Mouse (Mus musculus): ENCODE measurements around the gene Glra4. TPM values are rescaled to one million over a fixed set of nuclear protein-coding genes. Genes with fewer than 3 reads are reported as not detected.

The Glra4 gene
- 0.05 TPM in 1 of 2 replicates, not detected in the other for polyA plus RNA-seq (2012; rRNA removed)

DNA sequence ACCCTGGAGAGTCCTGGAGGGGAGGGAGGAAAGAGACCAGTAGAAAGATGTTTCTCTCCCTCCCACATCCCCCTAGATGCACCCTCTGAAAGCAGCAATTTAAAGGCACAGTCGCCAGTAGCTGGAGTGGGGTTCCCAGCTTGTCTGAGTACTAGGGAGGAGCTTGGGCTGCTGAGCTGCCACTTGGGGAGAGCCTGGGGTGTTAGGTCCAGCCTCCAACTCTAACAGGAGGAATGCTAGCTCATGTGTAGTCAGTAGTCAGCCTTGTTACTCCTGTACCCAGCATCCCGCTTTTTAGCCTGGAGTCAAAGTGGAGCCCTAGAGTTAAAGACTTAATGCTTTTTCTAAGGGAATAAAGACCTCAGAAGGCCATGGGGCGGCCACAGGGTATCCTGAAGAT is at the start of gene Glra4:
Gene Glra4, minus strand, starts transcription at position 101 of the 400 bp plus-strand sequence.
- TF ChIP-seq POLR2A (IDR thresholded peaks at IDR 0.05; ENCODE audit: control insufficient read depth, low read depth, low read length) (no peak), CTCF (IDR thresholded peaks at IDR 0.05; ENCODE audit: control insufficient read depth, insufficient read depth, insufficient replicate concordance, low read depth, low read length) (no peak)
- Histone ChIP-seq H3K36me3 (ENCODE audit: control insufficient read depth, insufficient read depth, low read length) (no peaks in the 10 kb centered on the region), H3K4me3 (ENCODE audit: control insufficient read depth, low read depth, low read length) (no peak within 1 kb of the TSS), H3K4me1 (ENCODE audit: control insufficient read depth, insufficient read depth, low read length) (no peaks in the 10 kb centered on the region), H3K27me3 (ENCODE audit: control insufficient read depth, insufficient read depth, low read length) (no peaks in the 10 kb centered on the region), H3K27ac (ENCODE audit: control insufficient read depth, insufficient read depth, low read depth, low read length) (no peak within 1 kb of the TSS)

GRCm38 (mm10) chrX:136828610-136829009 is 48.7 kb upstream of the Glra4 start:
- no peaks in the 10 kb centered on the region for H3K4me1 ChIP-seq (ENCODE audit: control insufficient read depth, insufficient read depth, low read length)
- H3K36me3 ChIP-seq (ENCODE audit: control insufficient read depth, insufficient read depth, low read length) = no peaks in the 10 kb centered on the region
- no peak overlapping the region for H3K4me3 ChIP-seq (ENCODE audit: control insufficient read depth, low read depth, low read length)
- TF ChIP-seq POLR2A (IDR thresholded peaks at IDR 0.05; ENCODE audit: control insufficient read depth, low read depth, low read length) = no peak
- no peaks in the 10 kb centered on the region for H3K27me3 ChIP-seq (ENCODE audit: control insufficient read depth, insufficient read depth, low read length)
- no peak overlapping the region for H3K27ac ChIP-seq (ENCODE audit: control insufficient read depth, insufficient read depth, low read depth, low read length)

DNA sequence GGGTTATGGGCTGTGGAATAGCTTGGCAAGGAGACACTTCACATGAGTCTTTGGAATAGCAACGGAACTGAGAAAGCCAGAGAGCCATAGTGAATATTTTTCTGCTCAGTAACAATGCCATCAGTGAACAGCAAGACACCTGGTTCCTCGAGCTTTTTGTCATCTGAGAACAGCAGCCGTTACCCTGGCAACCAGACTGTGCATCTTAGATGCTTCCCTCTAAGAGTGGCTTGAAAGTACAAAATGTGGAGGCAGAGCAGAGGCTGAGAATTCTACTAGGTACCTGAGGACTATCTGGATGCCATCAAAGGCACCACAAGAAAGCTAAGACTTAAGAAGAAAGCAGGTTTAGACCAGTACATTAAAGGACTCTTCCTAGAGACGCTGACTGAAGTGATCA is 45.1 kb upstream of the Glra4 start:
- Histone ChIP-seq H3K4me3 (ENCODE audit: control insufficient read depth, low read depth, low read length) (no peak overlapping the region), H3K27me3 (ENCODE audit: control insufficient read depth, insufficient read depth, low read length) (no peaks in the 10 kb centered on the region), H3K27ac (ENCODE audit: control insufficient read depth, insufficient read depth, low read depth, low read length) (no peak overlapping the region), H3K36me3 (ENCODE audit: control insufficient read depth, insufficient read depth, low read length) (no peaks in the 10 kb centered on the region), H3K4me1 (ENCODE audit: control insufficient read depth, insufficient read depth, low read length) (no peaks in the 10 kb centered on the region)
- TF ChIP-seq POLR2A (IDR thresholded peaks at IDR 0.05; ENCODE audit: control insufficient read depth, low read depth, low read length) (no peak), CTCF (IDR thresholded peaks at IDR 0.05; ENCODE audit: control insufficient read depth, insufficient read depth, insufficient replicate concordance, low read depth, low read length) (no peak)

DNA sequence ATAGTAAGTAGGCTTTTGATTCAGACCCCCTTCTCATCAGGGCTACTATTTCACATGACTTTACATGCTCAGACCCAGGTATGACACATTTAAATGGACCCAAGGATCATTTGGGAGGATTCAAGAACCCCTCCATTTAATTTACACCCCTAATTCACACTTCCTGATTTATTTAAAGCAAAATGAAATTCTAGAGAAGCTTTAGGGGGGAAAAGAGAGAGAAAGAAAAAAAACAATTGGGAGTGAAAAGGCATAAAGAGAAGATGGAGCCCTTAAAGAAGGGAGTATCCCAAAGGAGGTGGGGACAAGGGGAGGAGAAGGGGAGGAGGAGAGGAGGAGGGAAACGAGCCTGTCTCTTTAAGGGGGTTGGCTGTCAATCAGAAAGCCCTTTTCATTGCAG is 42.4 kb upstream of the Glra4 start, which contains the start of gene Plp1:
Gene Plp1, plus strand, starts transcription at position 301 of the 400 bp plus-strand sequence.
- H3K4me3 ChIP-seq (ENCODE audit: control insufficient read depth, low read depth, low read length) = no peak within 1 kb of the TSS

GRCm38 (mm10) chrX:136820250-136820649 is 40.3 kb upstream of the Glra4 start:
- no peak for TF ChIP-seq POLR2A (IDR thresholded peaks at IDR 0.05; ENCODE audit: control insufficient read depth, low read depth, low read length)
- TF ChIP-seq CTCF (IDR thresholded peaks at IDR 0.05; ENCODE audit: control insufficient read depth, insufficient read depth, insufficient replicate concordance, low read depth, low read length) = peak; percentile 51; the same call in 1 of the 2 replicates
- H3K27ac ChIP-seq (ENCODE audit: control insufficient read depth, insufficient read depth, low read depth, low read length) = 0 out of 2 replicates have a peak overlapping the region, but pooled peaks have one; percentile 49
- no peaks in the 10 kb centered on the region for H3K27me3 ChIP-seq (ENCODE audit: control insufficient read depth, insufficient read depth, low read length)

More for the DNA sequence above, 42.4 kb upstream of the Glra4 start, which contains the start of gene Plp1:
- Histone ChIP-seq H3K27ac (ENCODE audit: control insufficient read depth, insufficient read depth, low read depth, low read length) (no peak within 1 kb of the TSS), H3K36me3 (ENCODE audit: control insufficient read depth, insufficient read depth, low read length) (no peaks in the 10 kb centered on the region), H3K4me1 (ENCODE audit: control insufficient read depth, insufficient read depth, low read length) (peaks cover 2% of the 10 kb centered on the region; the same call in 1 of the 2 replicates), H3K27me3 (ENCODE audit: control insufficient read depth, insufficient read depth, low read length) (no peaks in the 10 kb centered on the region)
- no peak for TF ChIP-seq CTCF (IDR thresholded peaks at IDR 0.05; ENCODE audit: control insufficient read depth, insufficient read depth, insufficient replicate concordance, low read depth, low read length)
- no peak for TF ChIP-seq POLR2A (IDR thresholded peaks at IDR 0.05; ENCODE audit: control insufficient read depth, low read depth, low read length)

GRCm38 (mm10) chrX:136819752-136820151 is 39.8 kb upstream of the Glra4 start:
- H3K4me3 ChIP-seq (ENCODE audit: control insufficient read depth, low read depth, low read length) = no peak overlapping the region
- H3K27me3 ChIP-seq (ENCODE audit: control insufficient read depth, insufficient read depth, low read length) = no peaks in the 10 kb centered on the region
- TF ChIP-seq CTCF (IDR thresholded peaks at IDR 0.05; ENCODE audit: control insufficient read depth, insufficient read depth, insufficient replicate concordance, low read depth, low read length) (no peak), POLR2A (IDR thresholded peaks at IDR 0.05; ENCODE audit: control insufficient read depth, low read depth, low read length) (no peak)
- H3K4me1 ChIP-seq (ENCODE audit: control insufficient read depth, insufficient read depth, low read length) = peaks cover 2% of the 10 kb centered on the region; the same call in 1 of the 2 replicates
- no peaks in the 10 kb centered on the region for H3K36me3 ChIP-seq (ENCODE audit: control insufficient read depth, insufficient read depth, low read length)
- H3K27ac ChIP-seq (ENCODE audit: control insufficient read depth, insufficient read depth, low read depth, low read length) = peak overlapping the region; percentile 49

More at GRCm38 (mm10) chrX:136820250-136820649, 40.3 kb upstream of the Glra4 start:
- Histone ChIP-seq H3K36me3 (ENCODE audit: control insufficient read depth, insufficient read depth, low read length) (no peaks in the 10 kb centered on the region), H3K4me3 (ENCODE audit: control insufficient read depth, low read depth, low read length) (no peak overlapping the region), H3K4me1 (ENCODE audit: control insufficient read depth, insufficient read depth, low read length) (peaks cover 2% of the 10 kb centered on the region; the same call in 1 of the 2 replicates)

- no peak for TF ChIP-seq POLR2A (IDR thresholded peaks at IDR 0.05; ENCODE audit: control insufficient read depth, low read depth, low read length)
- no peak for TF ChIP-seq CTCF (IDR thresholded peaks at IDR 0.05; ENCODE audit: control insufficient read depth, insufficient read depth, insufficient replicate concordance, low read depth, low read length)
- H3K4me3 ChIP-seq (ENCODE audit: control insufficient read depth, low read depth, low read length) = no peak overlapping the region
- no peaks in the 10 kb centered on the region; the same call in 1 of the 2 replicates for H3K4me1 ChIP-seq (ENCODE audit: control insufficient read depth, insufficient read depth, low read length)
- H3K27me3 ChIP-seq (ENCODE audit: control insufficient read depth, insufficient read depth, low read length) = no peaks in the 10 kb centered on the region
- H3K27ac ChIP-seq (ENCODE audit: control insufficient read depth, insufficient read depth, low read depth, low read length) = no peak overlapping the region
- H3K36me3 ChIP-seq (ENCODE audit: control insufficient read depth, insufficient read depth, low read length) = no peaks in the 10 kb centered on the region
Measured at GRCm38 (mm10) chrX:136797223-136797622, 17.3 kb upstream of the Glra4 start.
